Mouse (Mus musculus): ENCODE results near the gene Sfi1. TPM values are rescaled to one million over a fixed set of nuclear protein-coding genes. Genes with fewer than 3 reads are reported as not detected.
"Not testable (repeated sequence)": the region's sequence is repeated elsewhere in the genome, so short reads cannot be mapped to it uniquely, and the experiment has no call there.

The Sfi1 gene
- total and polyA plus RNA-seq, 3 experiments = 49.8 to 180 (median 83.6) TPM

DNA sequence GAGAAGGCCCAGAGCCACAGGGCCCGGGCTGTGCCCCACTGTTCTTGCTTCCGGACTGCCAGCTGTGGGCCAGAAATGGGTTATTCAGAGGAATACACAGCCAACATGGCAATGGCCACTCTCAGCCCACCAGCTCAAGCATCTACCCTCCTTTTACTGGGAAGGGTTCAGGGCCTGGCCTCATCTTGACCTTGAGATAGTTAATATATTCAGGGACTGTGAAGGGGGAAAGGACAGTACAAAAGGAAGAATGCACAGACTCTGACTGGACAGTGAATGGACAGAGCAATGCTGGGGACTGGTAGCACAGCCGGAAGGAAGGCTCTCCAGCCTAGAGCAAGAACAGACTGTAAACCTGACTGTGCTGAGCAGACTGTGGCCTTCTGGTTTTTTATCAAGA, 57.3 kb downstream of the Sfi1 start:
- DNase-seq (ENCODE audit: low read depth, low spot score); H3K36me3 ChIP-seq (ENCODE audit: control insufficient read depth in 1 of 2, insufficient read depth in 2 of 2, low read length in 2 of 2); H3K79me2 ChIP-seq (ENCODE audit: control insufficient read depth, insufficient read depth, low read length, poor library complexity); H3K9me3 ChIP-seq (replicated peaks; ENCODE audit: insufficient read depth, low read length); H3K27ac ChIP-seq (ENCODE audit: control insufficient read depth, low read depth, low read length); H3K9ac ChIP-seq (ENCODE audit: control insufficient read depth, low read depth, low read length, poor library complexity, severe bottlenecking); H3K4me1 ChIP-seq (ENCODE audit: control insufficient read depth in 1 of 2, insufficient read depth in 2 of 2, low read length in 2 of 2); H3K27me3 ChIP-seq (ENCODE audit: control insufficient read depth in 1 of 2, insufficient read depth in 2 of 2, low read length in 2 of 2); H3K4me3 ChIP-seq (ENCODE audit: control insufficient read depth in 1 of 2, insufficient read depth in 1 of 2, low read depth in 2 of 2, low read length in 2 of 2): not testable (repeated sequence)

DNA sequence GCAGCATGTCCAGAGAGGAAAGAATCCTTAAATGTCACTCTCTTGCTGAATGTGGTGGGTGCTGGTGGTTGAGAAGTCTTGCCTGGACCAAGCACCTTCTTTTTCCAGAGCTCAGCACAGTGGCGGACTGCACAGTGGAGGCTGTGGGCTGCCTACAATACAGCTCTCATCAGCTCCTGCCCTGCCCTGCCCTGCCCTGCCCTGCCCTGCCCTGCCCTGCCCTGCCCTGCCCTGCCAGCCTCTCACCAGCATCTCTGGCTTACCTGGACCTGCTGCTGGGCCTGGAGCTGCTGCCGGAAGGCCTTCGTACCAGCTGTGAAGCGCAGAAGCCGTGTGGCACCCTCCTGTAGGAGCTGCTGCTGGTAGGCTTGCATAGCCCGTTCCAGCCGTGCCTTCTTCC, 57.9 kb downstream of the Sfi1 start:
- not testable (repeated sequence) for H3K4me1 ChIP-seq (ENCODE audit: control insufficient read depth in 1 of 2, insufficient read depth in 2 of 2, low read length in 2 of 2); H3K79me2 ChIP-seq (ENCODE audit: control insufficient read depth, insufficient read depth, low read length, poor library complexity); H3K27ac ChIP-seq (ENCODE audit: control insufficient read depth, low read depth, low read length); H3K27me3 ChIP-seq (ENCODE audit: control insufficient read depth in 1 of 2, insufficient read depth in 2 of 2, low read length in 2 of 2); H3K4me3 ChIP-seq (ENCODE audit: control insufficient read depth in 1 of 2, insufficient read depth in 1 of 2, low read depth in 2 of 2, low read length in 2 of 2); H3K36me3 ChIP-seq (ENCODE audit: control insufficient read depth in 1 of 2, insufficient read depth in 2 of 2, low read length in 2 of 2); H3K9ac ChIP-seq (ENCODE audit: control insufficient read depth, low read depth, low read length, poor library complexity, severe bottlenecking); DNase-seq (ENCODE audit: low read depth, low spot score); H3K9me3 ChIP-seq (replicated peaks; ENCODE audit: insufficient read depth, low read length)

DNA sequence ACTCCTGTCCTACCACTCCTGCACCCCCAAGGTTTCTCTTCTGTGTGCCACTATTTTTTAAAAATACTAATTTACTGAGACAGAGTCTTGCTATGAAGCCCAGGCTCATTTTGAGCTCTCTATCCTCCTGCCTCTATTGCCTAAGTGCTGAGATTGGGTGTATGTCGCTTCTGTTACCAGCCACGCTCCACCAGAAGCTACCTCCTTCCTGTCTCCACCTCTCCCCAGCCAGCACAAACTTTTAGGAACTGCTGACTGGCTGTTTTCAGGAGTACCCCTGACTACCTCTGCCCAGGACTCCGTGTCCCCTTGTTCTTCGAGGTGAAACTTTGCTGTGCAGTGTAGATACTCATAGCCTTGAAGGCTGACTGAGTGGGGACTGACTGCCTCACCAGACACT, 59.9 kb downstream of the Sfi1 start:
- DNase-seq (ENCODE audit: low read depth, low spot score); H3K9ac ChIP-seq (ENCODE audit: control insufficient read depth, low read depth, low read length, poor library complexity, severe bottlenecking); H3K79me2 ChIP-seq (ENCODE audit: control insufficient read depth, insufficient read depth, low read length, poor library complexity); H3K36me3 ChIP-seq (ENCODE audit: control insufficient read depth in 1 of 2, insufficient read depth in 2 of 2, low read length in 2 of 2); H3K9me3 ChIP-seq (replicated peaks; ENCODE audit: insufficient read depth, low read length); H3K4me3 ChIP-seq (ENCODE audit: control insufficient read depth in 1 of 2, insufficient read depth in 1 of 2, low read depth in 2 of 2, low read length in 2 of 2); H3K4me1 ChIP-seq (ENCODE audit: control insufficient read depth in 1 of 2, insufficient read depth in 2 of 2, low read length in 2 of 2); H3K27me3 ChIP-seq (ENCODE audit: control insufficient read depth in 1 of 2, insufficient read depth in 2 of 2, low read length in 2 of 2); H3K27ac ChIP-seq (ENCODE audit: control insufficient read depth, low read depth, low read length): not testable (repeated sequence)

DNA sequence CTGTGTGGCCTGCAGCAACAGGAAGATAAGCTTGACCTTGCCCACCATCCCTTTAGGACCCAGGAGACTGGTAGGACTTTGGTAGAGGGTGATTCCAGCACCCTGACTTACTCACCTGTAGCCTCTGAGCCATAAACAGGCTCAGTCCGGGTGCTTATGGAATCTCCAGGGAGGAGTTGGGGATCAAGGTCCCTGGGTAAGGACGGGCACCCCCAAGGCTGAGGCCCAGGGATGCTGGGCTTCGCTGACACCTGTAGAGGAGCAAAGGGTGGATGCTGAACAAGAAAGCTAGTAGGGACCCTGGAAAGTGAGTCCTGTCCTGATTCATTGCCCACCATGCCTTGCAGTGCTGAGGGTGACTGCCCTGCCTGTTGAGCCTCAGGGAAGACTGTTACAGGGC, 60.3 kb downstream of the Sfi1 start:
- not testable (repeated sequence) for H3K9me3 ChIP-seq (replicated peaks; ENCODE audit: insufficient read depth, low read length); H3K4me3 ChIP-seq (ENCODE audit: control insufficient read depth in 1 of 2, insufficient read depth in 1 of 2, low read depth in 2 of 2, low read length in 2 of 2); H3K9ac ChIP-seq (ENCODE audit: control insufficient read depth, low read depth, low read length, poor library complexity, severe bottlenecking); H3K27me3 ChIP-seq (ENCODE audit: control insufficient read depth in 1 of 2, insufficient read depth in 2 of 2, low read length in 2 of 2); H3K79me2 ChIP-seq (ENCODE audit: control insufficient read depth, insufficient read depth, low read length, poor library complexity); DNase-seq (ENCODE audit: low read depth, low spot score); H3K27ac ChIP-seq (ENCODE audit: control insufficient read depth, low read depth, low read length); H3K36me3 ChIP-seq (ENCODE audit: control insufficient read depth in 1 of 2, insufficient read depth in 2 of 2, low read length in 2 of 2); H3K4me1 ChIP-seq (ENCODE audit: control insufficient read depth in 1 of 2, insufficient read depth in 2 of 2, low read length in 2 of 2)

DNA sequence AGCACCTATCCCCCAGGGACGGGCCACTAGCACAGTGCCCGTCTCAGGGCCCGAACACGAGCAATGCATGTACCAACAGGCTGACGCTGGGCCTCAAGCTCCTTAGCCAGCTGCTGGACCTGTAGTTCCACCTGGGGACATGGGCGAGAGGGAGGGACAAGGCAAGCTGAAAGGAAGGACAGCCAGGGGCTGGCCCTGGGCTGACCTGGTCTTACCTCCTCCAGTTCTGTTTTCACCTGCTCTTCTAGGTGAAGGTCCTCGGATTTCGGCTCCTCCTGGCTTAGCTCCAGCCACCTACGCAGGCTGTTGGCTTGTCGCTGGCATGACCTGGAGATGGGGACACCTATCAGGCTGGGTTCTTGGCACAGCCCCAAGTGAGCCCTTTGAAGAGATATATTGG, 61.3 kb downstream of the Sfi1 start:
- H3K27ac ChIP-seq (ENCODE audit: control insufficient read depth, low read depth, low read length); H3K36me3 ChIP-seq (ENCODE audit: control insufficient read depth in 1 of 2, insufficient read depth in 2 of 2, low read length in 2 of 2); H3K9me3 ChIP-seq (replicated peaks; ENCODE audit: insufficient read depth, low read length); H3K9ac ChIP-seq (ENCODE audit: control insufficient read depth, low read depth, low read length, poor library complexity, severe bottlenecking); H3K79me2 ChIP-seq (ENCODE audit: control insufficient read depth, insufficient read depth, low read length, poor library complexity); H3K27me3 ChIP-seq (ENCODE audit: control insufficient read depth in 1 of 2, insufficient read depth in 2 of 2, low read length in 2 of 2); H3K4me3 ChIP-seq (ENCODE audit: control insufficient read depth in 1 of 2, insufficient read depth in 1 of 2, low read depth in 2 of 2, low read length in 2 of 2); H3K4me1 ChIP-seq (ENCODE audit: control insufficient read depth in 1 of 2, insufficient read depth in 2 of 2, low read length in 2 of 2): not testable (repeated sequence)
- peak; percentile 53 for DNase-seq (ENCODE audit: low read depth, low spot score)

DNA sequence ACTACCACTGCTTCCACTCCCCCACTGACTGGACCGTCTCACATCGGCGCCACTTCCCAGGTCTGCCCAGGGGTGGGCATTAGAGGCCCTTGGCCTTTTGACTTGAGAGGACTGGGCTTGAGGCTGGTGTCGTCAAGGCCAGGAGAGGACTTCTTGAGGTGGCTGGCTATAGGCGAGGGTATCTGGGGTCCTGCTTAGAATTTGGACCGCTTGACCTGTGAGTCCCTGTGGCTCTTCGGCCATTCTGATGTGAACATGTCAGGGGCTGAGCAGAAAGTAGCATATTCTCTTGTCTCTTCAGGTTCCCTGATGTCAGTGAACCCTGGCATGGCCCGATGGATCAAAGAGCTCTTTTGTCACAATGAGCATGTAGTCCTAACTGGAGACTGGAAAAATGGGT, 63.4 kb downstream of the Sfi1 start:
- DNase-seq (ENCODE audit: low read depth, low spot score) = peak; percentile 29
- H3K27ac ChIP-seq (ENCODE audit: control insufficient read depth, low read depth, low read length); H3K36me3 ChIP-seq (ENCODE audit: control insufficient read depth in 1 of 2, insufficient read depth in 2 of 2, low read length in 2 of 2); H3K4me1 ChIP-seq (ENCODE audit: control insufficient read depth in 1 of 2, insufficient read depth in 2 of 2, low read length in 2 of 2); H3K27me3 ChIP-seq (ENCODE audit: control insufficient read depth in 1 of 2, insufficient read depth in 2 of 2, low read length in 2 of 2); H3K4me3 ChIP-seq (ENCODE audit: control insufficient read depth in 1 of 2, insufficient read depth in 1 of 2, low read depth in 2 of 2, low read length in 2 of 2); H3K9me3 ChIP-seq (replicated peaks; ENCODE audit: insufficient read depth, low read length); H3K79me2 ChIP-seq (ENCODE audit: control insufficient read depth, insufficient read depth, low read length, poor library complexity); H3K9ac ChIP-seq (ENCODE audit: control insufficient read depth, low read depth, low read length, poor library complexity, severe bottlenecking): not testable (repeated sequence)

DNA sequence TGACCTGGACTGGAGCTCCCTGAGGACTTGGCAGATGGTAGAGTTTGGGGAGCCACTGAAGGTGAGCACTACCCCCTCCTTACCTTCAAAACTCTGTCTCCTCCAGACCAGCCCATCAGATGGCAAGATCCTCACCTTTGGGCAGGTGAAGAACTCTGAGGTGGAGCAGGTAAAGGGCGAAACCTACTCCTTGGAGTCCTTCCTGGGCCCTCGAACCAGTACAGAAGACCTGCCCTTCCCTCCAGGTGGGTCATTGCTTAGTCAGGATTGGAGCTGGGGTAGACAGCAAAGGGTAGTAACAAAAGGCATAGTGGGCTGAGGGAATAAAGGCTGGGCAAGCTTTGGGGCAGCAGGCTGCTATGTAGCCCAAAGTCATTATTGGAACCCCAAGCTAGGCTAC, 64.0 kb downstream of the Sfi1 start:
- not testable (repeated sequence) for H3K27ac ChIP-seq (ENCODE audit: control insufficient read depth, low read depth, low read length); H3K4me1 ChIP-seq (ENCODE audit: control insufficient read depth in 1 of 2, insufficient read depth in 2 of 2, low read length in 2 of 2); H3K9me3 ChIP-seq (replicated peaks; ENCODE audit: insufficient read depth, low read length); H3K9ac ChIP-seq (ENCODE audit: control insufficient read depth, low read depth, low read length, poor library complexity, severe bottlenecking); H3K79me2 ChIP-seq (ENCODE audit: control insufficient read depth, insufficient read depth, low read length, poor library complexity); H3K27me3 ChIP-seq (ENCODE audit: control insufficient read depth in 1 of 2, insufficient read depth in 2 of 2, low read length in 2 of 2); H3K4me3 ChIP-seq (ENCODE audit: control insufficient read depth in 1 of 2, insufficient read depth in 1 of 2, low read depth in 2 of 2, low read length in 2 of 2); H3K36me3 ChIP-seq (ENCODE audit: control insufficient read depth in 1 of 2, insufficient read depth in 2 of 2, low read length in 2 of 2); DNase-seq (ENCODE audit: low read depth, low spot score)
